Mouse (Mus musculus): Measurements from ENCODE around the gene Hoxc9. TPM values are rescaled to one million over a fixed set of nuclear protein-coding genes. Genes with fewer than 3 reads are reported as not detected.

The Hoxc9 gene
- 1 to 10 TPM in 1 of 2 experiments, under 1 TPM in 1; 0.66 to 1.4 TPM for total RNA-seq (2021)
- long read RNA-seq, experiment 1, result 0 reads
- long read RNA-seq, experiment 2, partial matches to known transcripts, result 2 of 2 reads
- long read RNA-seq, experiment 2, other reads (novel, unspliced or antisense), result 0 of 2 reads

DNA sequence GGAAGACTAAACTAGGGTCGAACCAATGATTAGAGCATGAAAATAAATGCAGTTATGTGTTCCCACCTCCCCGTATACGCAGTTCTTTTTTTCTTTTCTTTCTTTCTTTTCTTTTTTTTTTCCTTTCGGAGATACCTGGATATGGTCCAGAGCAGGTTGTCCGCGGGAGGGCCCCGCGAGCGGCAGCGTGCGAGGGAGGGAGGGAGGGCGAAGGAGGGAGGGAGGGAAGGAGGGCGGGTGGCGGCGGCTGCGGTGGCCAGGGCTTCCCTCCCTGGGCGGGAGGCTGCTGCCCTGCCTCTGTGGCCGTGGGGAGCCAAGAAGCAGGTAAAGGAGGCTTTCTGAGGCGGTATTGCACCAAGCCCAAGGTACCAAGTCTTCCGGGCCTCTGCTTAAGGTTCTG lies at the start of gene Hoxc9:
TSS of gene Hoxc9 (plus strand) at position 269 of the 400 bp plus-strand sequence.
- DNase-seq (ENCODE audit: low spot score in 2 of 2), result no peak

DNA sequence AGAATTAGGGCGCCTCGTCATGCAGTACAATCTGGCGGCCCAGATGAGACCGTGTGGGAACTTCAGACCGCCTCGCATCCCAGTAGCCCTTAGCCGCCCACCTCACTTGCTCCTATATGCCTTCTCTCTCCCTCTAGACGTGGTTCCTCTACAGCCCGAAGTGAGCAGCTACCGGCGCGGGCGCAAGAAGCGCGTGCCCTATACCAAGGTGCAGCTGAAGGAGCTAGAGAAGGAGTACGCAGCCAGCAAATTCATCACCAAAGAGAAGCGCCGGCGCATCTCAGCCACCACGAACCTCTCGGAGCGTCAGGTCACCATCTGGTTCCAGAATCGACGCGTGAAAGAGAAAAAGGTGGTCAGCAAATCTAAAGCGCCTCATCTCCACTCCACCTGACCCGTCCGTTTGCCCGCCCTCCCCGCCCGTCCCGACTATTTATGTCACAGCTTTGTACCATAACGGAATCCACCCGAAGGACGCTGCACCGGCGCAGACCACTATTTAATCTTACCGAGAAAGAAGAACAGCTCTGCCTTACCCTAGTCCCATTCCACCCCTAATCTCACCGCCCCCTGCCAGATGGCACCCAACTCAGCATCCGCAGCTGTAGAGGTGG lies 49.1 kb upstream of the Hoxc9 start:
- DNase-seq (ENCODE audit: low spot score in 2 of 2), result no peak

DNA sequence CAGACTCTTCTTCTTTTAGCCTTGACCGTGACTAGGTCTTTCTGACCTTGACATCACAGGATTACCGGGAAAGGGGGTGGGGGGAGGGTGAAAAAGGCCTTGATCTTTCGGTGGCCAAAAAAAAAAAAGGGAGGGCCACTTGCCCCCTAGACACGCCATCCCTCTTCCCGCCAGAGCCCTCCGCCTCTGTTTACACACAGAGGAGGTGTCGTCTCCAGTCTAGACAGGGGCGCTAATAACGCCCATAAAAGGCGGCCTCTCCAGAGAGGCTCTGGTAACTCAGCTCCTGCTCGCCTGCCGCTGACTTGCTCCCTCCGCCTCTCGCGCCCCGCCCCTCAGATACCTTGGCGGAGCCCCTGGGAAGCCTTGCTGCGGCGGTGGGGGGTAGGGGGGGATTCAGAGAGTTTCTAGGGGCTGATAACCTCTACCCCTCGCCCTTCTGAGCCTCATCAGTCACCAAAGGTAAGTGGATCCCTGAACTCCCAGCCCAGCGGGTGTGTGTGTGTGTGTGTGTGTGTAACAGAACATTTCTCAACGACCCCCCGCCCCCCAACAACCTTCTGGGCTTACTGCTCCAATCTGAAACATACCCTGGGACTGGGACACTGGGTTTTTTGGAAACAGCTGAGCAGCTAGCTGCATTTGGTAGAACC lies 44.4 kb upstream of the Hoxc9 start:
- DNase-seq (ENCODE audit: low spot score in 2 of 2), result no peak

DNA sequence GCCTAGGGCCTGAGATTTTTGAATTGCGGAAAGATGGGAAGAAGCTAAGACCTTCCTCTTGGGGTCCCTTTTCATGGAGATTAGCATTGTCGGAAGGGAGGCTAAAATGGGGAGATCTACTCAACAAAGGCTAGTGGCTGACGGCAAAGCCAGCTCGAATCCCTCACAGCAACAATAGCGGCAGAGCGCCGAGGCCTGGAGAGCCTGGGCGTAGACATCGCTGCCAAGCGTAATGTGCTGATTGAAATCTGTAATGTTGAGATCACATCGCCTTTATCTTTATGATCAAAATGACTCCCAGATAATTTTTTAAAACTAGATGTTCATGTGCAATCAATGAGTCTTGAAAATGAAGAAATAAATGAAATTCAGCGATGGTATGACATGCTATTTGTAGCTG lies 41.8 kb upstream of the Hoxc9 start:
- DNase-seq (ENCODE audit: low spot score in 2 of 2), result no peak

DNA sequence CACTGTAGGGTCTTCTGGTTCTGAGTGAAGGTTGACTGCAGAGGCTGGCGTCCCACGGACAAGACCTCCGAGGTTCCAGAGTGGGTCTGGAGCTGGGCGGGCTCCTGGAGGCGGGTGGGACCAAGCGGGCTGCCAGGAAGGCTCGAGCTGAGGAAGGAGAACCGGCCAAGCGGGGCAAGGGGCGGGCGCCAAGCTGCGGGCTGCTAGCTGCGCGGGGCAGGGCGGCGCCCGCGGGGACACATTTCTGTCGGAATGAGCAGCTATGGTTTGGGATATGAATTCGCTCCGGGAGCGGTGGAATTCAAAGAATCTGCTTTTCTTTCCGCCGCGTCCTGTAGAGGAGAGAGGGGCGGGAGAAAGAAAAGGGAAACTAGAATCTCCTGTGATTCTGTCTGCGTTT lies 41.3 kb upstream of the Hoxc9 start:
- no peak for DNase-seq (ENCODE audit: low spot score in 2 of 2)

DNA sequence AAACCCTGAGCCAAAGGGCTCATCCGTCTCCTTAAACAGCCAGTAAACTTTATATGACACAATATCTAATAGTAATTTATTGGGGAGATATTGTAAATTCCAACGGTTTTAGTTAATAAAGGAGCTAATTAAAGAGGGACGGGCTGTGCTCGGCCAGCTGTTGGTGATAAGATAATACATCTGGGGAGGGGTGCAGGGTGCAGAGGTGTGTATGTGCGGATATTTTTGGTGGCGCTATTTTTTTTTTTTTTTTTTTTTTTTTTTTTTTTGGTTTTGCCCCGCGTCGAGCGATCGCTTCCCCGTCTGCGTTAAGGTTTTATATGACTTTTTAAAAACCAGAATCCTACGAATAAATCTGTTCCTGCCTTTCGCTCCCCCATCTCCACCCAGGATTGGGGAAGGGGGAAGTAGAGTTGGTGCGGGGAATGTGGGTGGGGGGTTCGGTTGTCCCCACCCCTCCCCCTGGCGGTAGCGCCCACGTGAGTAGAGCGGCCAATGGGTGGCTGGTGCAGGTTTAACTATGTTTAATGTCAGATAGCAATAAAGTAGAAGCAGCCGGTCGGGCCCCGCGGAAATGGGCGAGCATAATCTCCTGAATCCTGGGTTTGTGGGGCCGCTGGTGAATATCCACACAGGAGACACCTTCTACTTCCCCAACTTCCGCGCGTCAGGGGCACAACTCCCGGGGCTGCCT lies 39.8 kb upstream of the Hoxc9 start, which contains the start of gene Hoxc12:
TSS of gene Hoxc12 (plus strand) at position 479 of the 694 bp plus-strand sequence.
- DNase-seq (ENCODE audit: low spot score in 2 of 2), result no peak

DNA sequence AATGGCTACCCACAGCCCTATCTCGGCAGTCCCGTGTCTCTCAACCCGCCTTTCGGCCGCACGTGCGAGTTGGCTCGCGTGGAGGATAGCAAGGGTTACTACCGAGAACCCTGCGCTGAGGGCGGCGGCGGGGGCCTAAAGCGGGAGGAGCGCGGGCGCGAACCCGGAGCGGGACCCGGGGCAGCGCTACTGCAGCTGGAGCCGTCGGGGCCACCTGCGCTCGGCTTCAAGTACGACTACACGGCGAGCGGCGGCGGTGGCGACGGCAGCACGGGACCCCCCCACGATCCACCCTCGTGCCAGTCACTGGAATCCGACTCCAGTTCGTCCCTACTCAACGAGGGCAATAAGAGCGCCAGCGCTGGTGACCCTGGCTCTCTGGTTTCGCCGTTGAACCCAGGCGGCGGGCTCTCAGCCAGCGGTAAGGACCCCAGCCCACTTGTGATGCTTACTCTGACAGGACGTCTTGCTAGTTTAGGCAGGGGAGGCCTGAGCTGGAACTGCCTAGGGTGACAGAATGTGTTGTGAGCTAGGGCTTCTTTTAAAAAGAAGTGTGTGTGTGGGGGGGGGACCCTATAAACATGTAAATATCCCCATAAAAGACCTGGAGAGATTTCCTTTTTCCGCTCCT lies 39.1 kb upstream of the Hoxc9 start:
- DNase-seq (ENCODE audit: low spot score in 2 of 2), result no peak

DNA sequence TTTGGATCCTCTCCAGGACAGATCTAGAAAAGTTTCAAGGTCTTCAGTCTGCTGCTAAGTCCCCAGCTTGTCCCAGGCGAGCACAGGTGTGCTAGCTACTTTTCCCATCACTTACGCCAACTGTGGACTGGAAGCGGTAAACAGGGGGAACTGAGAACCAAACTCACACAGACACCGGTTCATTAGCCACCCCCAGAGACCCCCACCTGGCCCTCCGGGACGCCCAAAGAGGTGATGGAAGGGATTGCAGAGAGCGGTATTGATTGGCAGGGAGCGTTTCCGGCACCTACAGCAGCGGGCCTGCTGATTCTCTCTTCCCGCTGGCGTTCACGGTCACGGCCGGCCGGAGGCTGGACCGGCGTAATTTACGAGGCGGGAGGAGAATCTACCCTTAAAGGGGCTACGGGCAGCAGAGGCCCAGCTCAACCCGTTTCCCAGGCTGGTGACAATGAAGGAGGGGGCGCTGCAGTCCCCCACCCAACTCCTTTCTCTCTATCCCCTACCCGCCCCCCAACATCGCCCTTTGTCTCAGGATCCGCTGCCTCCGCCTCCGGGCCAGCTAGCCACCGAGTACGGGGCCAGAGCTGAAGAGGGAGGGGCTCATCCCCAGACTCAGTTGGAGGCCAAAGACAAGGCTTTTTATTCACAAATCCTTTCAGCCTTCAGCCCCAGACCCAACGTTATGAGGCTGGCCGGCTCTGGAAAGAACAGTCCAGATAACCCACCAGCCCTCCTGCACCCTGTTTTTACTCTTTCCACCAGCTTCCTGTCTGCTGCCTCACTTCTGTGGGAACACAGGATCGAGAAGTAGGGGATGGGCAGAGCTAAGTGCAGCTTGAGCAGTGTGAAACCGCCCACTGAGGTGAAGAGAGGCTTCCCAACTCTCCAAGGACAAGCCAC lies 36.7 kb upstream of the Hoxc9 start:
- DNase-seq (ENCODE audit: low spot score in 2 of 2), result no peak

DNA sequence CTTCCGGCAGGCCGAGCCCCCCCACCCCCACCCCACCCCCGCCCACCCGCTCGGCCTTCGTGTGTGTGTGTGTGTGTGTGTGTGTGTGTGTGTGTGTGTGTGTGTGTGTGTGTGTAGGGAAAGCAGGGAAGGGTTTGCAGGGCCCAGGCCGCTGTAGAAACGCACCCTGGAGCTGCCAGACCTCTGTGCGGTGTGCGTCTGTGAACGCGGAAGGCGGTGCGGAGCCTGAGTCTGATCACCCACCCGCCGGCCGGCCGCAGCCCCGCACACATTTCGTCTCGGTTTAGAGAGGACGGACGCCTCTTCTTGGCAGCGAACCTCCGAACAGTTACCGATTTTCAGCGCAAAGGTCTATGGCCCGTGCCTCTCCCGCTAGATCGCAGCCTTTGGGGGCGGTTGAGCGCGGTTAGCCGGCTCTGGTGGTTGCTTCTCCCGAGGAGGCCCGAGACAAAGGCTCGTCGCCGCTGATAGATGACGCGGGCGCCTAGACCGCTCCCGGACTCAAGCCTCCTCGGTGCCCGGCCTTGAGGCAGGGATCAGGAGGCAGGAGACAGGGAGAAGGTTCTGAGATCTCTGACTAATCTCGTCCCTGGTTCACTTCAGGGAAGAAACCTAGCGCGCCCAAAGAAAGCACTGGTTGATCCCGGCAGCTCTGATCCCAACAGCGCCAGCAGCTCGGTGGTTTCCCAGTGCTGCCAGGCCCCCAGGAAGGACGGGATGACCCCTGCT lies 33.3 kb upstream of the Hoxc9 start:
- DNase-seq (ENCODE audit: low spot score in 2 of 2), result no peak

DNA sequence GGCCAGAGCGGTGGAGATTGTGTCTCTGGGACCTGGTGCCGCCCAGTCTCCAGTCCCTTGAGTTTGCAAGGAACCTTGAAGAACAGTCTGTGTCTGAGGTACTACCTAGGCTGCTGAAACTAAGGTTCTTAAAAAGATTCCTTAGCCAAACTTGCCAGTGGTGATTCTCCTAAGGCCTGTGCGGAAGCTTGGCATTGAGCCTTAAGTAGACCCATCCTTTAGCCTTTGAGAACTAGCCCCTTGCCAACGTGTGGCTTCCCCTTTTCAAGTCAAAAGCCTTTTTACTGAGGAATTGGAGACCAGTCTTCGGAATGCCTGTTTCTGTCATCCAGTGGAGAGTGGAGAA lies 32.8 kb upstream of the Hoxc9 start:
- no peak for DNase-seq (ENCODE audit: low spot score in 2 of 2)

DNA sequence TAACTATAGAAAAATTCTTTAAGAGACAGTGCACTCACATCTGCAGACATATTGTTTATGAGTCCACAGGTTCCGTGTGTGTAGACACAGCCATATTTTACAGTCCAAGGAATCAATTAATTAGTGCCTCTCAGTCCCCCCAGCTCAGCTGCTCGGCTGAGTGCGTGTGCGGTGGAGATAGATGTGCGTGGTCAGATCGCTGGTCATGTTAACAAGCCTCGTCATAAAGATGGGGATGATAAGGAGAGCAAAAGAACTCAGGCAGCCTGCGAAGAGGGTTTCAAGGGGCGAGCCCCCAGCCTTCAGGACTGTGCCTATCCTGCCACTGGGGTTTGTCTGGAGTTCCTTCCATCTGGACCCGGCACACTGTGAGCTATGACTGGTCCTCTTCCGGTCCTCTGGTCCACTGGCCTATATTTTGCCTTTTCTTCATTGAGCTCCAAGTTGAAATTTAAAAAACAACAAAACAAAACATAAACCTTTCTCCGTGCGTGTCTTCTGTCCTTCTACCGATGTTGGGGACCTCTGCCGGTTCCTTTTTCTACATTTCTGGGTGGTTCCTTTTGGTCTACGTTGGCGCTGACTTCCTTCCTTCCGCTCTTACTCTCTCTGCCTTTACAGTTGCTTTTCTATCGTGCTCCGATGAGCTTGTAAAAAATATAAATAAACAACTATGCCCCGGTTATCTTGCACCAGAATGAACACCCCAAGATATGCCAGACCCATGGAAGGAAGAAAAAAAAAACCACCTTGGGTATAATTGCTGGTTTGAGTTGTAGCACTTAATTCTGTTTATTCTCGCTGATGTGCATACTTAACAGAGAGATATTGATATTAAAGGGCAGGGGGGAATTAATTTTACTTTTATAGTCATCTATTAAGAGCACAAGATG lies 30.8 kb upstream of the Hoxc9 start:
- no peak for DNase-seq (ENCODE audit: low spot score in 2 of 2)

DNA sequence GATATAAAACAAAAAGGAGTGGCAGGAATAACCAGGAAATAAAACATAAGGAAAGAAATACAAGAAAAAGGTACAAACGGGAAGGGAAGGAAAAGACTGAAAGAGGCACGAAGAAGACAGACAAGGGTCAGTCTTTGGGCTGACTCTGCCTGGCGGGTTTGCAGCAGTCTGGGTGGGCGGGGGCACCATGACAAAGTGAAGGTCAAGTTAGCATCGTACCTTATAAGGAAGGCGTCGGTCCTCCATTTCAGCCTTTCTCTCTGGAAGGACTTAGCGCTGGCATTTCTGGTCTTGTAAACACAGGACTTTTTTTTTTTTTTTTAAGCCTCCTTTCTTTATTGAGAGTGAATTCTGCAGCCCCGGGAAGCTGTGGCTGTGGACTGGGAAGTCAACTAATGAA lies 29.0 kb upstream of the Hoxc9 start:
- DNase-seq (ENCODE audit: low spot score in 2 of 2), result no peak

DNA sequence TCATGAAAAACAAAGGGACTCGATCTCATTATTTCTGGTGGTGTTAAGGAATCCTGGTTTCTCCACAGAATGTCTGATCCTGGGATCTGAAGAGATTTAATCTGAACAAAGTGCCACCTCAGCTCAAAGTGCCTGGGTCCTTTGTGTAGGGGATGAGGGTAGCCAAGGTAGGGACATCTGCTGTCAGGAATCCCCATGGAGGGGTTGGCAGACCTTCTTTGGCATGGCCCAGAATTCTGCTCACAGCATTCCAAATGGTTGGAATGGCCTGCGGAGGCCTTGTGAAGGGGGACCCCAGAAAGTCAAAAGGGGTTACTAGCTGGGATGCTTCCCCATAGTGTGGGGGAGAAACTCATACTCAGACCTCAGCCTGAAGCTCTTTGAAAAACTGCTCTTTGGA lies 27.4 kb upstream of the Hoxc9 start:
- no peak for DNase-seq (ENCODE audit: low spot score in 2 of 2)

DNA sequence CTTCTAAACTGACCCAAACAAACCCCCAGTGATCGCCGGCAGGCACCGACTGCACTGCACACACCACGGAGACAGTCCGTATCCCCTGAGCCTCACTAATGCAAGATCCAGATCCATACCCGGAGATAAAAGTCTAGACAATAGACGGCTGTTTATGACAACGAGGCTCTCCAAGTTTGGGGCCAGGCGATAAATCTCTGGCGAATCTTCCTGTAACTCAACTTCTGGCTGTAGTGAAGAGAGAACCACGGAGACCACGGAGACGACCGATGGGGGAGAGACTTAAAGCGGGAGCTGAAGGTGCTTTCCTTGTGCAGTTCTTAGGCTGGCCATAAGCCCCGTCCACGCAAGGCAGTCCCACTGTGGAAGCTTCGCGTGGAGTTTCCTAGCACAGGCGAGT lies 26.5 kb upstream of the Hoxc9 start:
- DNase-seq (ENCODE audit: low spot score in 2 of 2), result no peak

DNA sequence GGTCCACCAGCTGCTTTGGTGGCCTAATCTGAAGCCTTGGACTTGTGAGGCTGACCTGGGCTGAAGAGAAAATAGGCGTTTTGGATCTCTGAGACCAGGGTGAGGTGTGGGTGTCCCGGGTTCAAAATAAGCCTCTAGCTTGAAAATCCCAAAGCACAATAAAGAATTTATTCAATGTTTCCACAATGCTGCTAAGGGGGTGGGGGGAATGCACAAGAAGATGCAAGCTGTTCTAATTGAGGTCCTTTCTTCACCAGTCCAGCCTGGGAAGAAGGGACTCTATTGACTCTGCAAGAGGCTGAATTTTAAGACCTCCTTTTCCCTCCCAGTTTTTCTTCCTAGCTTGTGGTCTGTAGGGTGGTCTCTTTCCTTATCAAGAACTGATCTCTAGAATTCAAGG lies 25.4 kb upstream of the Hoxc9 start:
- no peak for DNase-seq (ENCODE audit: low spot score in 2 of 2)

DNA sequence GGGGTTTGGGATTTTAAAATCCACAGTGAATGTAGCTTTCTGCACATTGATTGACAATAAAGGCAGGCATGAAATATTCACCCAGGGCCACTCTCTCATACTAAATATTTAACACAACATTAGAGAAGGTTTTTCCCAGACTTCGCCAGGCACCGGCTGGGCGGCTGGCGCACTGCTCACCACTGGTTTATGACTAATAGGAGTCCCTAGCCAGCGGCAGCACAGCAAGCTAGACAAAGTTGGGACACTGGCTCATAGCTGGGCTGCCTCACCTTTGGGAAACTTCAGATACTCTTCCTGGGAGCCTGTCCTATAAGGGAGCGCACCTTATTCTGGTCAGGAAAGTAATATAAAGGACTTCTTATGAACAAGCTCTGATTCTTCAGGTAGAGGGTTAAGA lies 22.7 kb upstream of the Hoxc9 start:
- DNase-seq (ENCODE audit: low spot score in 2 of 2), result no peak

DNA sequence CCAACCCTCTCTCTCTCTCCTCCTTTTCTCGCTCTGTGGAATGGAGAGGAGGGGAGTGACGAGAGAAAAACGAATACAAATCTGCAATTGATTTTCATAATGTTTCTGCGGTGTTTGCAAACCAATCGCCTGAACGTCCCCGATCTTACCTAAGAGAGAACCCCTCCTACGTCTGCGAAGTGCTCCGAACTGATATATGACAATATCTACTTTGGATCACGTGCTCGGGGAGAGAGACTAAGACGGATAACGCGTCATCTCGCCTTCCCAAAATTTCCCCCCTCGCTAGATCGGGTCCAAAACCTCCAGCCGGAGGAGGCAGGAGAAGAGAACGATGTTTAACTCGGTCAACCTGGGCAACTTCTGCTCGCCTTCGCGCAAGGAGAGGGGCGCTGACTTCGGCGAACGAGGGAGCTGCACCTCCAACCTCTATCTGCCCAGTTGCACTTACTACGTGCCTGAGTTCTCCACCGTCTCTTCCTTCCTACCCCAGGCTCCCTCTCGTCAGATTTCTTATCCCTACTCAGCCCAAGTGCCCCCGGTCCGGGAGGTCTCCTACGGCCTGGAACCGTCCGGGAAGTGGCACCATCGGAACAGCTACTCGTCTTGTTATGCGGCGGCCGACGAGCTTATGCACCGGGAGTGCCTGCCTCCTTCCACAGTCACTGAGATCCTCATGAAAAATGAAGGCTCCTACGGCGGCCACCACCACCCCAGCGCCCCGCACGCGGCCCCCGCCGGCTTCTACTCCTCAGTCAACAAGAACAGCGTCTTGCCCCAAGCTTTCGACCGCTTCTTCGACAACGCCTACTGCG lies 21.8 kb upstream of the Hoxc9 start, which contains the start of gene Hoxc11:
TSS of gene Hoxc11 (plus strand) at position 236 of the 815 bp plus-strand sequence.
- no peak for DNase-seq (ENCODE audit: low spot score in 2 of 2)

DNA sequence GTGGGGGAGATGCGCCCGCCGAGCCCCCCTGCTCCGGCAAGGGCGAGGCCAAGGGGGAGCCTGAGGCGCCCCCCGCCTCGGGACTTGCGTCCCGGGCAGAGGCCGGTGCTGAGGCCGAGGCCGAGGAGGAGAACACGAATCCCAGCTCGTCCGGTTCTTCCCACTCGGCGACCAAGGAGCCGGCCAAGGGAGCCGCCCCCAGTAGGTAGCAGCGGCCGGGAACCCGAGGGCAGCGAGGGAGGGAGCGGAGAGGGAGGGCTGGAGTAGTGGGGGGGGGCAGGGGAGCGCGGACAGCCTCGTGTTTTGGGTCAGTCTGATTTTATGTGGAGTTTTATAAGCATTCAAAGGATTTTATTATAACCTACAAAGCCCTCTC lies 21.2 kb upstream of the Hoxc9 start:
- DNase-seq (ENCODE audit: low spot score in 2 of 2), result no peak

Data from adrenal gland, adult 18-20 months (tissue).